Mouse (Mus musculus): ENCODE measurements around the gene P4ha1. TPM values are rescaled to one million over a fixed set of nuclear protein-coding genes. Genes with fewer than 3 reads are reported as not detected.

The P4ha1 gene
- total RNA-seq, 2 experiments from 2014 or later = 22.9 to 25.0 TPM

Other genes with a start within 250 kb of the P4ha1 start
- 10 to 100 TPM; 63.2 to 64.6 TPM for gene Sept10, start 101.4 kb upstream of the P4ha1 start, total RNA-seq (2021)
- 10 to 100 TPM; 22.6 to 23.2 TPM for gene Sowahc, start 101.3 kb upstream of the P4ha1 start, total RNA-seq (2021)
- gene Gm10273, start 72.3 kb downstream of the P4ha1 start, total RNA-seq (2021) = 10 to 100 TPM; 74.6 to 87.8 TPM
- gene Pla2g12b, start 80.4 kb downstream of the P4ha1 start, total RNA-seq (2021) = 1 to 10 TPM in 1 of 2 experiments, not detected in 1; 6.6 TPM
- 1 to 10 TPM; 3.9 to 6.1 TPM for gene Oit3, start 118.5 kb downstream of the P4ha1 start, total RNA-seq (2021)